Mouse (Mus musculus): ENCODE data around the gene Nfkbib. TPM values are rescaled to one million over a fixed set of nuclear protein-coding genes. Genes with fewer than 3 reads are reported as not detected.

The Nfkbib gene
- total and polyA plus RNA-seq, 3 experiments: 30.5 to 101 (median 59.3) TPM

- in situ Hi-C loops (cut with MboI; ENCODE audit: low pct_ligation_motif_present, low pct_unique_long_range_greater_than_20kb, low sequenced_read_pairs) (no loop called here), dilution Hi-C loops (cut with MboI; ENCODE audit: extremely low pct_ligation_motif_present, extremely low pct_unique_long_range_greater_than_20kb, low sequenced_read_pairs) (no loop called here)
- peaks cover 64 to 82% of the 10 kb centered on the region in 2 experiments for H3K36me3 ChIP-seq (replicated peaks in 1 of 2; ENCODE audit: control insufficient read depth in 1 of 2, insufficient read depth in 1 of 2, low read length in 1 of 2)
- peaks cover 0 to 2% of the 10 kb centered on the region in 2 experiments; a peak in 1 of 4 replicates for H3K4me1 ChIP-seq (ENCODE audit: control insufficient read depth in 1 of 2, insufficient read depth in 2 of 2)
- H3K4me3 ChIP-seq (replicated peaks in 1 of 3; ENCODE audit: low read depth in 2 of 3, low read length in 2 of 3, poor library complexity in 1 of 3): no peak overlapping the region
- H3K9me3 ChIP-seq (replicated peaks; ENCODE audit: low read length): no peaks in the 10 kb centered on the region
- no peak for DNase-seq (ENCODE audit: extremely low read depth)
- no peak overlapping the region for H3K9ac ChIP-seq (ENCODE audit: insufficient read depth, low read depth)
- H3K79me2 ChIP-seq (replicated peaks; ENCODE audit: control insufficient read depth, extremely low read depth, insufficient read depth, poor library complexity, severe bottlenecking): no peaks in the 10 kb centered on the region; the same call in 1 of the 2 replicates
- H3K27ac ChIP-seq (ENCODE audit: insufficient read depth, low read depth): no peak overlapping the region
- H3K27me3 ChIP-seq (replicated peaks): no peaks in the 10 kb centered on the region
- H3K4me2 ChIP-seq (ENCODE audit: insufficient read depth, low read depth, poor library complexity, severe bottlenecking): no peak overlapping the region
- TF ChIP-seq ZC3H11A (IDR thresholded peaks at IDR 0.05; ENCODE audit: low read depth, low read length) (no peak), BHLHE40 (IDR thresholded peaks at IDR 0.05; ENCODE audit: low read depth, low read length) (no peak), CHD2 (IDR thresholded peaks at IDR 0.05; ENCODE audit: low read length) (no peak), NELFE (IDR thresholded peaks at IDR 0.05; ENCODE audit: low read depth, low read length) (no peak), SIN3A (IDR thresholded peaks at IDR 0.05; ENCODE audit: low read length) (no peak), USF2 (conservative IDR thresholded peaks at IDR 0.05; ENCODE audit: low read depth, low read length) (no peak), MAFK (IDR thresholded peaks at IDR 0.05; ENCODE audit: insufficient replicate concordance, low read length) (no peak), JUN (IDR thresholded peaks at IDR 0.05; ENCODE audit: insufficient read depth, low read depth, low read length) (no peak), IRF4 (IDR thresholded peaks at IDR 0.05; ENCODE audit: low read depth, low read length) (no peak), MYC (IDR thresholded peaks at IDR 0.05; ENCODE audit: low read depth, low read length) (no peak), ZNF384 (IDR thresholded peaks at IDR 0.05; ENCODE audit: low read depth, low read length) (no peak), ZKSCAN1 (IDR thresholded peaks at IDR 0.05; ENCODE audit: borderline replicate concordance, low read depth, low read length) (no peak), USF1 (IDR thresholded peaks at IDR 0.05; ENCODE audit: low read depth, low read length) (no peak), UBTF (IDR thresholded peaks at IDR 0.05; ENCODE audit: low read depth, low read length) (no peak), EP300 (IDR thresholded peaks at IDR 0.05; ENCODE audit: low read length) (no peak), PAX5 (IDR thresholded peaks at IDR 0.05; ENCODE audit: low read length) (no peak), JUND (conservative IDR thresholded peaks at IDR 0.05; ENCODE audit: low read depth, low read length) (no peak)
These were observed 8.7 kb downstream of the Nfkbib start for GRCm38 (mm10) chr7:28758623-28759022.

- no peak within 1 kb of the TSS for H3K27ac ChIP-seq (ENCODE audit: insufficient read depth, low read depth)
- H3K79me2 ChIP-seq (replicated peaks; ENCODE audit: control insufficient read depth, extremely low read depth, insufficient read depth, poor library complexity, severe bottlenecking): no peaks in the 10 kb centered on the region
- in situ Hi-C loops (cut with MboI; ENCODE audit: low pct_ligation_motif_present, low pct_unique_long_range_greater_than_20kb, low sequenced_read_pairs) (no loop called here), dilution Hi-C loops (cut with MboI; ENCODE audit: extremely low pct_ligation_motif_present, extremely low pct_unique_long_range_greater_than_20kb, low sequenced_read_pairs) (no loop called here)
- H3K27me3 ChIP-seq (replicated peaks): no peaks in the 10 kb centered on the region
- no peak within 1 kb of the TSS for H3K4me2 ChIP-seq (ENCODE audit: insufficient read depth, low read depth, poor library complexity, severe bottlenecking)
- H3K9ac ChIP-seq (ENCODE audit: insufficient read depth, low read depth): no peak within 1 kb of the TSS
- no peak for DNase-seq (ENCODE audit: extremely low read depth)
- no peak for TF ChIP-seq GABPA (IDR thresholded peaks at IDR 0.05; ENCODE audit: insufficient replicate concordance, low read depth, low read length)
- TF ChIP-seq NELFE (IDR thresholded peaks at IDR 0.05; ENCODE audit: low read depth, low read length): no peak
- no peak for TF ChIP-seq ZKSCAN1 (IDR thresholded peaks at IDR 0.05; ENCODE audit: borderline replicate concordance, low read depth, low read length)
- TF ChIP-seq JUND (conservative IDR thresholded peaks at IDR 0.05; ENCODE audit: low read depth, low read length): no peak
- no peak for TF ChIP-seq ELF1 (IDR thresholded peaks at IDR 0.05; ENCODE audit: low read depth, low read length)
- no peak for TF ChIP-seq IRF4 (IDR thresholded peaks at IDR 0.05; ENCODE audit: low read depth, low read length)
- TF ChIP-seq POLR2AphosphoS2 (IDR thresholded peaks at IDR 0.05; ENCODE audit: low read depth, low read length): no peak
- no peak for TF ChIP-seq PAX5 (IDR thresholded peaks at IDR 0.05; ENCODE audit: low read length)
- TF ChIP-seq CTCF (conservative IDR thresholded peaks at IDR 0.05 in 1 of 2, IDR thresholded peaks at IDR 0.05 in 1 of 2; ENCODE audit: low read depth in 2 of 2, low read length in 2 of 2): no peak
- no peak for TF ChIP-seq USF2 (conservative IDR thresholded peaks at IDR 0.05; ENCODE audit: low read depth, low read length)
- TF ChIP-seq TBP (conservative IDR thresholded peaks at IDR 0.05; ENCODE audit: low read depth, low read length): no peak
- no peak for TF ChIP-seq ZNF384 (IDR thresholded peaks at IDR 0.05; ENCODE audit: low read depth, low read length)
- no peak for TF ChIP-seq KAT2A (IDR thresholded peaks at IDR 0.05; ENCODE audit: insufficient replicate concordance, low read length)
- no peak for TF ChIP-seq BHLHE40 (IDR thresholded peaks at IDR 0.05; ENCODE audit: low read depth, low read length)
- TF ChIP-seq RAD21 (IDR thresholded peaks at IDR 0.05; ENCODE audit: low read depth, low read length): no peak
- no peak for TF ChIP-seq ZC3H11A (IDR thresholded peaks at IDR 0.05; ENCODE audit: low read depth, low read length)
- no peak for TF ChIP-seq ZMIZ1 (IDR thresholded peaks at IDR 0.05; ENCODE audit: low read depth, low read length)
- TF ChIP-seq POLR2A (IDR thresholded peaks at IDR 0.05; ENCODE audit: low read depth, low read length): no peak
- no peak for TF ChIP-seq MXI1 (IDR thresholded peaks at IDR 0.05; ENCODE audit: low read depth, low read length)
- no peak within 1 kb of the TSS for H3K4me3 ChIP-seq (replicated peaks in 1 of 3; ENCODE audit: low read depth in 2 of 3, low read length in 2 of 3, poor library complexity in 1 of 3)
- no peaks in the 10 kb centered on the region for H3K9me3 ChIP-seq (replicated peaks; ENCODE audit: low read length)
- H3K4me1 ChIP-seq (ENCODE audit: control insufficient read depth in 1 of 2, insufficient read depth in 2 of 2): 0 out of 4 replicates have a peak, but pooled peaks cover 0 to 2% of the 10 kb centered on the region in 2 experiments
- H3K36me3 ChIP-seq (replicated peaks in 1 of 2; ENCODE audit: control insufficient read depth in 1 of 2, insufficient read depth in 1 of 2, low read length in 1 of 2): peaks cover 52 to 77% of the 10 kb centered on the region in 2 experiments
These were observed 11.2 kb downstream of the Nfkbib start, which contains the start of gene Ccer2 for GRCm38 (mm10) chr7:28756079-28756478. TSS of gene Ccer2 (plus strand) at chr7:28756174.
